Mouse (Mus musculus) intestine, embryonic 15.5 days (tissue): Measurements from ENCODE around the gene Cdc14a. TPM values are rescaled to one million over a fixed set of nuclear protein-coding genes. Genes with fewer than 3 reads are reported as not detected.

Source experiments
- ATAC-seq: fragments of 200-750 bp; cut with Nextera tagmentation; 2 replicates; pipeline ENCODE4 v1.8.0; 2017; ENCODE audit warnings: moderate TSS enrichment, moderate library complexity
- H3K27ac ChIP-seq: fragments of 300-500 bp; sonication (generic); 2 replicates; pipeline ENCODE4 v1.5.1; 2015; ENCODE audit warnings: mild to moderate bottlenecking, inconsistent platforms
- H3K27me3 ChIP-seq: fragments of 300-500 bp; sonication (generic); replicated peaks from 2 replicates; pipeline ENCODE4 v1.6.1; 2015; ENCODE audit warnings: inconsistent platforms
- H3K36me3 ChIP-seq: fragments of 300-500 bp; sonication (generic); 2 replicates; pipeline ENCODE4 v1.6.1; 2015; ENCODE audit warnings: inconsistent platforms
- H3K4me1 ChIP-seq: fragments of 300-500 bp; sonication (generic); replicated peaks from 2 replicates; pipeline ENCODE4 v1.6.1; 2015; ENCODE audit warnings: inconsistent platforms
- H3K4me2 ChIP-seq: fragments of 300-500 bp; sonication (generic); replicated peaks from 2 replicates; pipeline ENCODE4 v1.6.1; 2015; ENCODE audit warnings: mild to moderate bottlenecking, inconsistent platforms
- H3K4me3 ChIP-seq: fragments of 300-500 bp; sonication (generic); replicated peaks from 2 replicates; pipeline ENCODE4 v1.5.1; 2015; ENCODE audit warnings: inconsistent platforms
- H3K9ac ChIP-seq: fragments of 300-500 bp; sonication (generic); 2 replicates; pipeline ENCODE4 v1.6.1; 2015; ENCODE audit warnings: inconsistent platforms
- H3K9me3 ChIP-seq: fragments of 300-500 bp; sonication (generic); 2 replicates; pipeline ENCODE4 v1.6.1; 2016; ENCODE audit warnings: inconsistent platforms
- WGBS: fragments of 180-500 bp; shearing (Covaris S2); methylation state at CpG from one replicate; pipeline ENCODE4 v1.1.7; 2015; 5-methylcytosine and 5-hydroxymethylcytosine counted together
- polyA plus RNA-seq: library from polyadenylated mRNA; unstranded; fragments of >200 nt; fragmentation: Nextera tagmentation; extraction: Ambion mirVana; gene quantifications from 2 replicates; pipeline ENCODE4 v1.2.1, GENCODE M21; 2015

Gene Cdc14a
- polyA plus RNA-seq, 1 experiment from 2014 or later = 6.2 TPM

DNA sequence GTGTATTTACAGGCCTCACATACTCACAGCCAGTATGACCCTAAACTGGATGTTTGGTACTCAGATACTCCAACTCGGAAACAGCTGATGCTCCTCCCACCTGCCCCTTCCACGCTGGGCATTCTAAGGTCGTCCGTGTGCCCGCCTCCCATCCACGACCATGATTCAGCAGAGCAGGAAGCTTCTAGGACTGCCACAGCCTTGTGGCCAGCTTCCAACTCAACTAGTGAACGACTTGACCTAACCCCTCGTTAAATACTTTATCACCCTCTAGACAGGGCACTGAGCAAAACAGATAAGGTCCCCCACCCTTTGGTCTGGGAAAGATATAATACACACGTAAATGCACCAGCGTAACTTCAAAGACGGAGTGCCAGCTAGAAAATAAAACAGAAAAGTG lies 35.0 kb downstream of the Cdc14a start:
- Histone ChIP-seq H3K4me1 (no peaks in the 10 kb centered on the region), H3K27ac (no peak overlapping the region)
- ATAC-seq = peak; percentile 75

DNA sequence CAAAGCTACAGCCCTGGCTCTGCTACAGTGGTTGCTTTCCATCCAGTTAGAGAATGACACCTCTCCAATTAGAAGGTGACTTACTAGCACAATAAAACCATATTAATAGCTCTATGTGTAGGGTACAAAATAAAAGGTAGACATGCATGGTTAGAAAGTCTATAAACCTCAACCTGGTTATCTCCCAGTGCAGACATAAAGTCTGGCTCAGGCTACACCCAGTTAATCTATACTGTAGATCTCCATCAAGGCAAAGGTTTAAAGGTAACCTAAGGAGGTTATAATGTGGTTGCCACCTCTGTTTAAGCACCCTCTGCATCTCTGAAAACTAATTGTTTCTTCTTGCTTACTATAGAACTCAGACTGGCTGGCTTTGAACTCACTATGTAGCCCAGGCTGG lies 36.9 kb downstream of the Cdc14a start:
- no peak overlapping the region for H3K4me3 ChIP-seq
- no peaks in the 10 kb centered on the region for H3K9me3 ChIP-seq
- ATAC-seq = no peak
- no peak overlapping the region for H3K4me2 ChIP-seq
- no peak overlapping the region for H3K27ac ChIP-seq
- no peaks in the 10 kb centered on the region for H3K36me3 ChIP-seq
- H3K9ac ChIP-seq = no peak overlapping the region
- no peaks in the 10 kb centered on the region for H3K27me3 ChIP-seq
- H3K4me1 ChIP-seq = no peaks in the 10 kb centered on the region

More for the DNA sequence above, 35.0 kb downstream of the Cdc14a start:
- H3K27me3 ChIP-seq = no peaks in the 10 kb centered on the region
- WGBS = 50% methylated on average over 11 of the region's 11 CpGs
- H3K36me3 ChIP-seq = no peaks in the 10 kb centered on the region
- H3K4me3 ChIP-seq = no peak overlapping the region
- no peak overlapping the region for H3K9ac ChIP-seq
- no peak overlapping the region for H3K4me2 ChIP-seq
- no peaks in the 10 kb centered on the region for H3K9me3 ChIP-seq

DNA sequence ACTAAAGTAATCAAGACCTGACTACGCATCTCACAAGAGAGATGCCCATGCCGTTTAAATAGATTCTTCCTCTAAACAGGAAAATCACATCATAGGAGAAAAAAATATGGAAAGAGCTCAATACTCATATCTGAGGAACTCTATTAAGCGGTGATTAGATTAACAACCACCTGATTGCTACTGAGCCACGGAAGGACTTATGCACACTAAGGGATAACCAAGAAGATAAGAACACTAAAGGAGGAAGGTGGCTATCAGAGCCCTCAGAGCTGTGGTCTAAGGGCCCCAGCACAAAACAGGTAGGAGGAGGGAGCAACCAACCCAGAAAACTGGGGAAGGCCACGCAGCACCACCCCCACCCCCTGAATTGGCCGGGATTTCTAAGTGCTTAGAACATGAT lies 37.5 kb downstream of the Cdc14a start:
- H3K4me2 ChIP-seq = no peak overlapping the region
- H3K27ac ChIP-seq = no peak overlapping the region
- no peak overlapping the region for H3K9ac ChIP-seq
- 0 out of 2 replicates have a peak, but pooled peaks have one; percentile 27 for ATAC-seq
- H3K4me1 ChIP-seq = no peaks in the 10 kb centered on the region
- no peak overlapping the region for H3K4me3 ChIP-seq
- 61% methylated on average over 6 of the region's 6 CpGs for WGBS
- H3K27me3 ChIP-seq = no peaks in the 10 kb centered on the region
- no peaks in the 10 kb centered on the region for H3K9me3 ChIP-seq
- no peaks in the 10 kb centered on the region for H3K36me3 ChIP-seq

DNA sequence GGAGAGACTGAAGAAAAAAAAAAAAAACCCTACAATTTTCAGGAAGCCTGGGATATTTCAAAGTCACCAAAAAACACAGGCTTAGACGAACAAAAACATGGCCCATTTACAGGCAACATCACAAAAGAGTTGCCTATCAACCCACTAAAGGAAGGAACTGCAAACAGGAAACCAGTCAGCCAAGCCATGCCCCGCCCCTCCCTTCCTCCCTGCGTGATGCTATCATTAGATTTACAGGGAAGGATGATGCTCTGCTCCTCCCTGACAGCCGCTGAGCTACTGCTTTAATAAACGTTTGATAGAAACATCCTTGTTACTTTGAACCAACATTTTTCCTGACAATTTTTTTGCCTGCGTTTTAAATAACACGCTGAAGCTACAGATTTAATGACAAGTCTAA lies 39.5 kb downstream of the Cdc14a start:
- 68% methylated on average over 7 of the region's 7 CpGs for WGBS
- H3K27ac ChIP-seq = no peak overlapping the region

DNA sequence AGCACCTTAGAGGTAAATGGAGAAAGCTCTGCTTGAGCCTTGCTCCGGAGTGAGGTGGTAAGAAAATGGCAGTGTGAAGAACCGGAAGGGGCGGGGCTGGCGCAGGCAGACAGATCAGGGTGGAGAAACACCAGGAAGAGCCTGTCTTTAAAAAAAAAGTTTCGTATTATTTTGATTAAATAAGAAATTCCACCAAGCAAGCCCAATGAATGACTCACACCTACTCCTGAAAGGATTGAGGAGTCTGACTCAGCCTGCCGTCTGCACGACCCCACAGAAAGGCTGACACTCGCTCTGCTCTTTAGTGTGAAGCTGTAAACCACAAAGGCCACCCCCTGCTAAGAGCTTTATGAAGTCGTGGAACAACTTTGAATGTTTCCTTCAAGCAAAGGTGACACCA lies 43.5 kb downstream of the Cdc14a start:
- Histone ChIP-seq H3K4me1 (no peaks in the 10 kb centered on the region), H3K9ac (no peak overlapping the region), H3K4me2 (no peak overlapping the region), H3K27me3 (no peaks in the 10 kb centered on the region), H3K36me3 (no peaks in the 10 kb centered on the region), H3K4me3 (no peak overlapping the region), H3K9me3 (no peaks in the 10 kb centered on the region), H3K27ac (no peak overlapping the region)
- WGBS = 58% methylated on average over 9 of the region's 9 CpGs
- no peak for ATAC-seq

More for the DNA sequence above, 39.5 kb downstream of the Cdc14a start:
- no peaks in the 10 kb centered on the region for H3K4me1 ChIP-seq
- H3K36me3 ChIP-seq = no peaks in the 10 kb centered on the region
- H3K27me3 ChIP-seq = no peaks in the 10 kb centered on the region
- H3K4me3 ChIP-seq = no peak overlapping the region
- no peak for ATAC-seq
- H3K4me2 ChIP-seq = no peak overlapping the region
- no peaks in the 10 kb centered on the region for H3K9me3 ChIP-seq
- H3K9ac ChIP-seq = no peak overlapping the region

DNA sequence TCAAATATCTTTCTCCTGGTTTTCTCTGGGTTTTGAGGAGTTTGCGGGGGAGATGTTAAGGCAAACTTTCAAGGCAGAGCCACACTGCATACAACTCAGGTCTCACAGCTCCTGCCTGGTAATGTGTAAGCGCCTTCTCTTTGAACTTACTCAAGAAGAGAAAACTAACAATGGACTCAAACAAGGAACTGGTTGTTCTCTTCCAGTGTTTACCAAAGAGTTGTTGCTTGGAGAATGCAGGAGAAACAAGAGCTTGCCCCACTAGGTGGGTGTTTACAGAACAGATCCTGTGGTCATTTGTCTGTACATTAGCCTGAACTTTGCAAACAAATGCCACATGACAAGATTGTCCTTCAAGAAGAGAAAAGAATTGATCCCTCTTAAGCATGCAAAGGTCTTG lies 48.4 kb downstream of the Cdc14a start:
- Histone ChIP-seq H3K4me3 (no peak overlapping the region), H3K27me3 (no peaks in the 10 kb centered on the region), H3K36me3 (no peaks in the 10 kb centered on the region), H3K27ac (no peak overlapping the region), H3K9ac (no peak overlapping the region), H3K4me2 (no peak overlapping the region), H3K9me3 (no peaks in the 10 kb centered on the region), H3K4me1 (no peaks in the 10 kb centered on the region)
- 87% methylated on average over 2 of the region's 2 CpGs for WGBS
- ATAC-seq = no peak

DNA sequence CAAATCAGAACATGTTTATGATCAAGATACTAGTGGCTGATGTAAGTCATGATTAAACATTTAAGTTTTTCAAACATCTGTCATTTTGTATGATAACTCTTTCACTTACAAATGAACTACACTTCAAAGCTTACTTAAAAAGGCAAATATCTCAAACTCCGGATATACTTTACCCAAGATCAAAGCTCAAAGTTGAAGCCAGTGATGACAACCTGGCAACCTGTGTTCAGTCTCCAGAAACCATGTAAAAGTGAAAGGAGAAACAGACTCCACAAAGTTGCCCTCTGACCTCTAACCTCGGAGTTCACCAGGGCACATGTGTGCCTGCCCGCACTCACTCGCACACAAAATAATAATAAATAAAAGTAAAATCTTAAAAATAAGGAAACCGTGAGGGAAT lies 49.3 kb downstream of the Cdc14a start:
- Histone ChIP-seq H3K36me3 (no peaks in the 10 kb centered on the region), H3K4me2 (no peak overlapping the region), H3K27me3 (no peaks in the 10 kb centered on the region), H3K4me3 (no peak overlapping the region), H3K4me1 (no peaks in the 10 kb centered on the region), H3K27ac (no peak overlapping the region), H3K9ac (no peak overlapping the region), H3K9me3 (no peaks in the 10 kb centered on the region)
- ATAC-seq = no peak
- 61% methylated on average over 5 of the region's 5 CpGs for WGBS

DNA sequence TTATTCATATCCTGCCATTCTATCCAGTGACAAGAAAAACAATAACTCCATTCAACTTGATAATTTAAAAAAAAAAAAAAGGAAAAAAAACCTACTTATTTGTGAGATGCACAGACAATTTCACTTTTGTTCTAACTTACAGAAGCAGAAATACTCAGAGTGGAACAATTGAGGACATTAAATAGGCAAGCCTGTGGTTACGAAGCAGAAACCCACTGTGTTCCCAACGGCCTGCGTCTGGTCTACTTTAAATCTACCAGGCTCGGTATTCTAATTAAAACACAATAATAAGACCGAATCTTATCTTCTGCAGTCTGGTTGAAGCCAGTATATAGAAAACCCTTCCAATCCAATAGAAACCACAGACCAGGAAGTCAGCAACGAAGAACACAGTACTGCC lies 50.6 kb downstream of the Cdc14a start:
- no peak for ATAC-seq

DNA sequence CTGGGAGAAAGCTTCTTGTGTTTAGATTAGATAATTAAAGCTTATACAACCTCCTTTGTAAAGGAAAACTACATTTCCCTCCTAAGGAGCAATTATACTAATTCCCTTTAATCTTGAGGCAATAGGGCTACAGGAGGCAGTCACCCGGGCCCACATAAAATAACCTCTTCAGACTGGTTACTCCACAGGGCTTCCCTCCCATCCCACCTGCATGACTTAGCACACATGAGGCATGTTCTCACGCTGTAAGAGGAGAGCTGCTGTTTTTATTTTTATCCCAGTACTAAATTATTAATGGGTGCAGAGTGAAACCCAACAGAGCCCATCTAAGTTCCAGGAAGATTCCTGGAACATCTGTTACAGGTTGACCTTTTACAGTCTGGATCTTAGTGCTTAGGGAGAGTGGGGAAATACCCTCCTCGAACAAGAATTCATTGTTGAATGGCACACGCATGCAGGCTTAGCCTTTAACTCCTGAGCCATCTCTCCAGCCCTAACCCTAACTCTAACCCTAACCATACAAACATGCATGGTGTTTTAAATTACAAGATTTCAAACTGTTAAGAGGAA lies 54.9 kb downstream of the Cdc14a start:
- Histone ChIP-seq H3K27me3 (no peaks in the 10 kb centered on the region), H3K4me1 (no peaks in the 10 kb centered on the region), H3K36me3 (no peaks in the 10 kb centered on the region), H3K9ac (no peak overlapping the region), H3K4me3 (no peak overlapping the region), H3K4me2 (no peak overlapping the region), H3K27ac (no peak overlapping the region), H3K9me3 (no peaks in the 10 kb centered on the region)
- ATAC-seq = no peak
- 38% methylated on average over 4 of the region's 4 CpGs for WGBS

More for the DNA sequence above, 50.6 kb downstream of the Cdc14a start:
- no peaks in the 10 kb centered on the region for H3K9me3 ChIP-seq
- no peak overlapping the region for H3K4me3 ChIP-seq
- H3K36me3 ChIP-seq = no peaks in the 10 kb centered on the region
- no peak overlapping the region for H3K9ac ChIP-seq
- no peak overlapping the region for H3K27ac ChIP-seq
- H3K4me2 ChIP-seq = no peak overlapping the region
- H3K27me3 ChIP-seq = no peaks in the 10 kb centered on the region
- WGBS = 72% methylated on average over 6 of the region's 6 CpGs
- no peaks in the 10 kb centered on the region for H3K4me1 ChIP-seq

DNA sequence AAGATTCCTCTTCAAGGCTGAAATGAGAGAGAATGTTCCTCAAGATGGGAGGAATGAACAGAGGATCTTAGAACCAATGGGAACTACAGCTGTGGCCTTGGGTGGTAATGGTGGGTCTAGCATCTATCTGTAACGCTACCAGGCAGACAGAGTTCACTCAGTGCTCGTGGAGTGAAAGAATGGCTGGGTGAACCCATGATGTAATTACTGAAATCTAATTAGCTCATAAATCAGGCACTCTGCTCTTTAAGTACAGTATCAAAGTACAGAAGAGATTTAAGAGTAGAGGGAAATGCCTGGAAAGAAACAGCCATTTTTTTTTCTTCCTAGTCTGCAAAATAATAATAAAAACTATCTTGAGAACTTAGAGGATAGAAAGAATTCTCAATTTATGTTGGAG lies 57.7 kb downstream of the Cdc14a start:
- Histone ChIP-seq H3K27ac (no peak overlapping the region), H3K27me3 (no peaks in the 10 kb centered on the region), H3K36me3 (no peaks in the 10 kb centered on the region), H3K9me3 (no peaks in the 10 kb centered on the region), H3K4me1 (no peaks in the 10 kb centered on the region), H3K4me3 (no peak overlapping the region), H3K9ac (no peak overlapping the region), H3K4me2 (no peak overlapping the region)
- no peak; the same call in 1 of the 2 replicates for ATAC-seq
- 82% methylated on average over 2 of the region's 2 CpGs for WGBS

DNA sequence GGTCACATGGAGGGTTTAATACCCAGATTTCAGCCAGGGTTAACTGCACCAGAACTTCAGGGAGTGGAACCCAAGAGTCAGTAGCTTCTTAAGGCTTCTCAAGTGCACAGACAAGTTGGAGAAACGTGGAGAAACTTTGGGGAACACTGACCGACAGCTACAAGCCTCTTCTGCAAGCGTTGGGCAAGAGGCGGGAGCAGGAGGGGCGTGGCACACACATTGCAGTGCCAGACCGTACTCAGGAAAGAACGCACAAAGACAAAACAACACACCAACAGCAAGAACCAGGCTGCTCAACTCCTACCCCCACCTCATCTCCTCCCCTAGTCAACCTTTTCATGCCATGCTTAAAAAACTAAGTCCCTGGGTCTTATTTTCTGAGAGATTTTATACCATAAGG lies 61.9 kb downstream of the Cdc14a start:
- WGBS = 83% methylated on average over 7 of the region's 7 CpGs
- no peak for ATAC-seq
- Histone ChIP-seq H3K4me2 (no peak overlapping the region), H3K27me3 (no peaks in the 10 kb centered on the region), H3K27ac (no peak overlapping the region), H3K9me3 (no peaks in the 10 kb centered on the region), H3K4me3 (no peak overlapping the region), H3K36me3 (no peaks in the 10 kb centered on the region), H3K9ac (no peak overlapping the region), H3K4me1 (no peaks in the 10 kb centered on the region)

DNA sequence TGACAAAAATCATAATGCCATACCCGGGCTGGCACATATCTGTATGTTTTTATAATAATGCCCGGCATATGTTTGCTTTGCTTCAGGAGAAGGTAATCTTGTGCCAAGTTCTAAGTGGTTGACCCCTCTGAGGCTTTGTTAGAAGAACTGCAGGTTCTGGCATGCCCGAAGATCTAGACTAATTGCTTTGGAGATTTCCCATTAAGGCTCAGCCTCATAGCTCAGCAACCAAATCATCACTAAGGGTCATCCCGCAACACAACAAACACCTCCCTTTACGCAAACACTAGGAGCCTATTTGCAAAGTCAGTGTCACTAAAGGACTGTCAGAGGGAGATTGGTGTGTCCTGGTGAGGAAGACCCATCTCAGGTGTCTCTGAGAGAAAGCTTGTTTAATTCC lies 62.7 kb downstream of the Cdc14a start:
- no peak overlapping the region for H3K27ac ChIP-seq
- no peaks in the 10 kb centered on the region for H3K36me3 ChIP-seq
- no peaks in the 10 kb centered on the region for H3K4me1 ChIP-seq
- H3K4me2 ChIP-seq = no peak overlapping the region
- H3K4me3 ChIP-seq = no peak overlapping the region
- no peak for ATAC-seq
- no peaks in the 10 kb centered on the region for H3K27me3 ChIP-seq
- no peaks in the 10 kb centered on the region for H3K9me3 ChIP-seq
- no peak overlapping the region for H3K9ac ChIP-seq
- WGBS = 77% methylated on average over 5 of the region's 5 CpGs

DNA sequence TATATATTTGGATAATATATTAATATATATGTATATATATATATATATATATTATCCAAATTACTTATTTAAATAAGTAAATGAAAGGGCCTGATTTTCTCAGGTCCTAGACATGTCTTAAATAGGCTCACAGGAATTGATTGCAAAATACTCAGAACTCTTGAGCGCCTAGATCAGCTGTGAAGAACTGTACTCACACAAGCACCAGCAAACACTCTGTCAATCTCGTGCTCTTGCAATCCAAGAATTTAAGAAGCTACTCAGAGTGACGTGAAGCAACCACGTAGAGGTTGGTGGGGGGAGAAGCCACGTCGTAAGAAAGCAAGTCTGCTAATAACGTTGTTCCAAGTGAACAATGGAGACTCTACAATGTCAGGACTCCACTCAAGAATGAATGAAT lies 66.0 kb downstream of the Cdc14a start:
- WGBS = 85% methylated on average over 7 of the region's 7 CpGs
- ATAC-seq = no peak
- Histone ChIP-seq H3K36me3 (no peaks in the 10 kb centered on the region), H3K27ac (no peak overlapping the region), H3K9ac (no peak overlapping the region), H3K27me3 (no peaks in the 10 kb centered on the region), H3K4me3 (no peak overlapping the region), H3K9me3 (no peaks in the 10 kb centered on the region), H3K4me2 (no peak overlapping the region), H3K4me1 (no peaks in the 10 kb centered on the region)
